Mouse (Mus musculus) thymus, postnatal 10 days (tissue): Measurements from ENCODE around the gene Olfr282.

Experiments
- DNase-seq, 2 experiments: peaks; one replicate each; pipeline ENCODE4 v3.0.0; 2021; ENCODE audit warnings: low spot score in 2 of 2

Olfr282 gene

GRCm38 (mm10) chr15:98474958-98475357 lies 43.9 kb downstream of the Olfr282 start:
- DNase-seq = no peak

- DNase-seq = peak in 1 of 2 experiments; percentile 65
These were observed 44.4 kb downstream of the Olfr282 start for GRCm38 (mm10) chr15:98475382-98475781.

DNA sequence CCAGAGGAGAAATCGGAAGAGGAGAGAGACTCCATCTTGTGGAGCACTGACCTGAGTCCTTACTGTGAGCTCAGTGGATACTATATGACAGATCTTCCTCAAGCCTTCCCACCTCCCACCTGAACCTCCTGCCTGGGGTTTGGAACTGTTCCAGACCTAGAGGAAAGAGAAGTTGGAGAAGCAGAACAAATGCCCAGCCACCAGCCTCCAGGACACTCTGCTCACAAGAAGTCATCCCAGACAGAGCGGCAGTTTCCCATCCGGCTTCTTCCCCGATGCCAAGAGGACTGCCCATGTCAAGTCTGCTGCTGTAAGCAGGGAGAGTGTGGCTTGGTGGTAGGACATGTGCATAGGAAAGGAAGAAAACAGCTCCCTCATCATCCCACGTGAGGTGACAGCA lies 45.3 kb downstream of the Olfr282 start:
- DNase-seq = no peak

GRCm38 (mm10) chr15:98479568-98480102 lies 48.6 kb downstream of the Olfr282 start:
- no peak for DNase-seq

DNA sequence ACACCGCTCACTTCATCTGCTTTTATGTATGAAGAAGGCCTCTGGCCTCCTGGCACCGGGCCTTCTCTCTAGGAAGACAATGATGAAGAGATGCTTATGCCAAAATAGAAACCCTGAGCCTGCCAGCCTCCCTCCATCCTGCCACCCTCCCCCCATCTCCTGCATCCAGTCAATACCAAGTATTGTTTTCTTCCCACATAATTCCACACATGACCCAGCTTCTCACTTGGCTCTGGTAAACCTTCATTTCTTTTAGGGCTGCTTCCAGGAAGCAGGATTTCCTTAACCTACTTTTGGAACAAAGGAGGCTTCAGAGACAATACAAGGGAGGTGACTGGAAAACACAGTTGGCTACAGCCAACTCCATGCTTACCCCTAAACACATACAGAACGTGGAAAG lies 51.7 kb downstream of the Olfr282 start, which contains the start of gene Lalba:
Gene Lalba (minus strand): TSS at position 21 of the 400 bp plus-strand sequence.
- DNase-seq = no peak

DNA sequence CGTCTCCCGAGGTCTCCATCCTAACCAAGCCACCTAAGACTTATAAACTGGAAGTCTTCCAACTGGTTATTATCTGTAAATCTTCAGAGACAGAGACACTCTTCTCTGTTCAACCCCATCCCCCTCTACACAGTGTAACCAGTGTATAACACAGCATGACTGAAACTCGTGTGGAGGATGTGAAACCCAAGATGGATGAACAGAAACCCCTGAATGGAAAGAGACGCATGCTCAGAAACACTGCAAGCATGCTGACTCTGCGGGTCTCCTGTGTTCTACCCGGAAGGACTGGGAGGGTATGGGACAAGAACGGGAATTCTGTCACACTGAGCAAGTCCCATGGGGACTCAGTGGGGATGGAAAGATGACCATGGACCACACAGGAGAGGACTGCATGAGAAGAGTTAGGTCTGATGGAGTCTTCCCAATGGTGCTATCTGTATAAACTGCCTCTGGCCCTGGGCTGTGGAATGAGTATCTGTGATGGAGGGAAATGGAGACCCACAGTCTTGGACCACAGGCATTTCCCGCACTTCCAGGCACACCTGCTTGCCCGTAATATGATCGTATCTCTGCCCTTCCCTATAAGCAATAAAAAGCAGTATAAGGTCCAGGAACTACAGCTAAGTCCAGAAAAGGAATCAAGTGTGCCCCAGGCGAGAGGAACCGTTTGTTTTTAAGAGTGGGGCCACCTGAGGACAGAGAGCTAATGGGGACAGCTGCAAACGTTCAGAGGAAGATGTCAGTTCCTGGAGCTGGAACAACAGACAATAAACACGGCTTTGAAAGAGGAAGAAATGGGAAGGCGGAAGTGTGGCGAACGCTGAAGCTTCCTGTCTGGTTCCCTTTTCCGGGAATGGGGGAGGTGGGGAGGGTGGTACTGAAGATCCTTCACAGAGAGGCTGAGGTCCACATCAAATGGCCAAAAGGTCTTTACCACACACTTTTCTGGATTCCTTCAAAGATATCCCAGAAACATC lies 53.2 kb downstream of the Olfr282 start:
- no peak for DNase-seq

DNA sequence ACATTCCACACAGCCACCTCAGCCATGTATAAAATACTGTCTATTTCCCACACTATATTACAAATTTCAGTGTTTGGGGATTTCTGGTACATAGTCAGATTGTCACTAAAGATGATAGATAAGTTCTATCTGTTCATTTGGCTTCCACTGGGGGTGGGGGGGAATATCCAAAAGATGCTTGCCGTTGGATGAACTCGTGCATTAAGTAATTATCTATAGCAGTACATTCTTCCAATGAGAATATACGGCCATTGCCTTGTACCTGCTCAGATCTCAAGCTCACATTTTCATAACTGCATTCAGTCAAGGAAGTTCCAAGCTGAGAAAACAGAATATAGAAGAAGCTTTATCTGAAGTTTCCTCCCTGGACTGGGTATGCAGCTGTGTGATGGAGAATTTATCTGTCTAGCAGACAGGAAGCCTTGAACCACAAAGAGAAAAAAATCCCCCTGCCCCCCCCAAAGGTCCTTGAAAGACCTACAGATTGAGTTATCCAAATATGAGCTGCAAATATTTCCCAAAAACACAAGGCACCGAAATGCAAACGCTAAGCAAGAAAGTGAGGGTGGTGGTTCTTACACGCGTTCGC lies 55.5 kb downstream of the Olfr282 start:
- no peak for DNase-seq
